Mouse (Mus musculus) thymus, adult 2 months (tissue): Measurements from ENCODE around the gene Shc1. TPM values are rescaled to one million over a fixed set of nuclear protein-coding genes. Genes with fewer than 3 reads are reported as not detected.

Experiments used
- DNase-seq: peaks from one replicate; pipeline ENCODE4 v3.0.0; 2021
- H3K27ac ChIP-seq: fragments of 200-500 bp; 2 replicates; pipeline ENCODE4 v1.5.1; 2012; ENCODE audit warnings: low read length, control low read depth; ENCODE audit not compliant: control insufficient read depth, insufficient read depth
- H3K27me3 ChIP-seq: fragments of 200-500 bp; 2 replicates; pipeline ENCODE4 v1.6.1; 2012; ENCODE audit warnings: mild to moderate bottlenecking, low read length, moderate library complexity, mixed read lengths; ENCODE audit not compliant: control insufficient read depth, insufficient read depth
- H3K36me3 ChIP-seq: fragments of 200-500 bp; 2 replicates; pipeline ENCODE4 v1.6.1; 2012; ENCODE audit warnings: mild to moderate bottlenecking, low read length, moderate library complexity; ENCODE audit not compliant: control insufficient read depth, insufficient read depth
- H3K4me1 ChIP-seq: fragments of 200-500 bp; replicated peaks from 2 replicates; pipeline ENCODE4 v1.6.1; 2012; ENCODE audit warnings: low read length; ENCODE audit not compliant: control insufficient read depth, insufficient read depth
- H3K4me3 ChIP-seq: fragments of 200-500 bp; 2 replicates; pipeline ENCODE4 v1.5.1; 2012; ENCODE audit warnings: mild to moderate bottlenecking, low read length, control low read depth, moderate library complexity; ENCODE audit not compliant: control insufficient read depth, insufficient read depth
- CTCF ChIP-seq: fragments of 200-500 bp; IDR thresholded peaks from 2 replicates; pipeline ENCODE4 v1.5.1; 2012; ENCODE audit warnings: mild to moderate bottlenecking, control low read depth, low read length, moderate library complexity, borderline replicate concordance; ENCODE audit not compliant: control insufficient read depth, poor library complexity, insufficient read depth; ENCODE audit errors: extremely low read depth
- POLR2A ChIP-seq: fragments of 200-500 bp; IDR thresholded peaks from 2 replicates; pipeline ENCODE4 v1.6.1; 2012; ENCODE audit warnings: mild to moderate bottlenecking, low read length, control low read depth, moderate library complexity; ENCODE audit not compliant: control insufficient read depth, poor library complexity, insufficient read depth; ENCODE audit errors: extremely low read depth
- WGBS: fragments of 180-500 bp; shearing (Covaris S2); methylation state at CpG from one replicate; pipeline ENCODE4 v1.1.7; 2018; 5-methylcytosine and 5-hydroxymethylcytosine counted together
- polyA plus RNA-seq: library from polyadenylated mRNA; depleted of rRNA; stranded (reverse); fragments of >200 nt; gene quantifications from 2 replicates; pipeline ENCODE4 v1.2.3, GENCODE M21; 2012

Gene Shc1
- polyA plus RNA-seq, 1 experiment, result 89.9 TPM

DNA sequence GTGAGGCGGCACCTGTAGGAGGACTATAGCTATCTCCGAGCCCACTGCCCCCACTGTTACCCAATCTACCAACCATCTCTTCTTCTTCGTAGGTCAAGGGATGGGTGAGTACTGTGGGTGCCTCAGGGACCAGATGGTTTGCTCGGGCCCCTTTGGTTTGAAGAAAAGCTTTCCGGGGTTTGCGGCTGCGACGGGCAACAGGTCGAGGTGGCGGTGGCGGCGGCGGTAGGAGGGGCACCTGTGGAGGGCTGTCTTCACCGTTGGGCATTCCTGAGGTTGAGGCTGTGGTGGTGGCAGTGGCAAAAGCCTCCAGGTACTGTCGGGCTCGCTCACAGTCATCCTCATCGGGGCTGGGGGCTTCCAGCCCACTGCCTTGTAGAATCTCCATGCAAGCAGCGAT lies 37.5 kb upstream of the Shc1 start:
- TF ChIP-seq POLR2A (no peak), CTCF (no peak)
- no peaks in the 10 kb centered on the region; the same call in 1 of the 2 replicates for H3K27me3 ChIP-seq
- H3K27ac ChIP-seq, result no peak overlapping the region
- WGBS, result 92% methylated on average over 18 of the region's 18 CpGs
- peaks cover 55% of the 10 kb centered on the region for H3K4me1 ChIP-seq
- no peak overlapping the region for H3K4me3 ChIP-seq
- no peaks in the 10 kb centered on the region for H3K36me3 ChIP-seq
- no peak for DNase-seq

DNA sequence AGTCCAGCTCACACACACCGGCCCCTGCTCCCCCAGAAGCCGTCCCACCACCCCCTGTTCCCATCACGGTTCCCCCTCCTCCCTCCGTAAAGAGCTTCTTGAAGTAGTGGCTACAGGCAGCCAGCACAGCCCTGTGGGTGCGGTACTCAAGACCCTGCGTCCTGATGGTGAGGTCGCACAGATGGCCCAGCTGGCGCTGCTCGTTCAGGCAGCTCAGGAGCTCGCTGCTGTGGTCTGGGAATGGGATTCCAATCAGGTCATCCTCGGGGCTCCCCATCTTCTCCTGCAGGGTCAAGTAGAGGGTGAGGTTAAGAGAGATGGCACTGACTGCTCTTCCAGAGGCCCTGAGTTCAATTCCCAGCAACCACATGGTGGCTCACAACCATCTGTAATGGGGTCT lies 37.0 kb upstream of the Shc1 start:
- Histone ChIP-seq H3K36me3 (no peaks in the 10 kb centered on the region), H3K27me3 (no peaks in the 10 kb centered on the region; the same call in 1 of the 2 replicates), H3K4me1 (peaks cover 60% of the 10 kb centered on the region), H3K27ac (no peak overlapping the region), H3K4me3 (no peak overlapping the region)
- TF ChIP-seq CTCF, result no peak
- TF ChIP-seq POLR2A, result no peak
- 93% methylated on average over 11 of the region's 11 CpGs for WGBS
- no peak for DNase-seq

DNA sequence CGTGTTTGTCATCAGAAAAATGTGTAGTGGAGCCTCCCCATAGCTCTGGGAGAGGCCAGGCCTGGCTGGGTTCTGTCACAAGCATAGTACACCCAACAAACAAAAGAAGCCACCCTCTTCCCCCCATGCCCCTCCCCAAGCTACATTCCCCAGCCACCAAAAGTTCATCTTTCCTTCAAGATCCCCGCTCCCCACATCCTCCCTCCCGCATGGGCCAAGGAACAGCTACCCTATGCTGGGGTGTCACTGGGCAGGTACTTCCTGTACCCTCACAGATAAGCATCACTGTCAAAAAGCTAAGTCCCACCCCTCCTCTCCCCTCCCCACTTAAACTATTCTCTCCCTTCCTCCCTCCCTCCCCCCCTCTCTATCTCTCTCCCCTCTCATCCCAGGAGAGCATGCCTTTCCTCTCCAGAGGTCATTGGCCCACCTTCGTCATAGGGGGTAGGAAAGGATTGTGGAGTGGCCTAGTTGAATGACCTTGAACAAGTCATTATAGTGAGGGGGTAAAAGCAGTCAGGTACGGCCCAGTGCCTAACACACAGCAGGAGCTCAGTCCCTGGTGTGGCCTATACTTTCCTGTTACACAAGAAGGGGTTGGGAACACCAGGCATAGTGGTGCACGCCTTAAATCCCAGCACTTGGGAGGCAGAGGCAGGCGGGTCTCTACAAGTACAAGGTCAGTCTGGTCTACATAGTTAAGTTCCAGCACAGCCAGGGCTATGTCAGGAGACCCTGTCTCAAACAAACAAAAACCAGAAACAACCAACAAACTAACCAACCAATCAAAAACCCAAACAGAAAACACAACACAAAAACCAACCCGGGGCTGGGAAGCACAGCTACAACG lies 36.0 kb upstream of the Shc1 start:
- 81% methylated on average over 9 of the region's 9 CpGs for WGBS
- Histone ChIP-seq H3K27me3 (no peaks in the 10 kb centered on the region; the same call in 1 of the 2 replicates), H3K4me3 (no peak overlapping the region), H3K27ac (peak overlapping the region; percentile 60; the same call in 1 of the 2 replicates), H3K36me3 (no peaks in the 10 kb centered on the region), H3K4me1 (peaks cover 60% of the 10 kb centered on the region)
- peak; percentile 28 for DNase-seq
- no peak for TF ChIP-seq CTCF
- TF ChIP-seq POLR2A, result no peak

DNA sequence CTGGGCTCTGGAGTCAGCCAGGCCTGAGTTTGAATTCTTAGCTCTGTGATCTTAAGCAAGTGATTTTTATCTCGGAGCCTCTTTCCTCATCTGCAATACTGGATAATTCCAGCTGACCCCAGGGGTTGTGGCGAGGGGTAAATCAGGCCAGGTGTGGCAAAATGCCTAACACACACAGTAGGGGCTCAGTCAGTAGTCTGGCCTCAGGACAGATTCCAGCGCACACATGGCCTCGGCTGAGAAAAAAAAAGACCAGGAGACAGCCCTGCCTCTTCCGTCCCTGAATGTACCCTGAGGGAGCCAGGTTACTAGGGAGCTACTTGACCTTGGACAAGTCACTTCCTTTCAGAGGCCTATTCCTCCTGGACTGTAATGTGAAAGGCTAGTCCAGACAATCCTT lies 35.3 kb upstream of the Shc1 start:
- no peaks in the 10 kb centered on the region for H3K36me3 ChIP-seq
- H3K27ac ChIP-seq, result peak overlapping the region; percentile 60; the same call in 1 of the 2 replicates
- H3K4me3 ChIP-seq, result no peak overlapping the region
- no peaks in the 10 kb centered on the region; the same call in 1 of the 2 replicates for H3K27me3 ChIP-seq
- 93% methylated on average over 5 of the region's 5 CpGs for WGBS
- H3K4me1 ChIP-seq, result peaks cover 58% of the 10 kb centered on the region
- DNase-seq, result no peak
- no peak for TF ChIP-seq POLR2A
- no peak for TF ChIP-seq CTCF

DNA sequence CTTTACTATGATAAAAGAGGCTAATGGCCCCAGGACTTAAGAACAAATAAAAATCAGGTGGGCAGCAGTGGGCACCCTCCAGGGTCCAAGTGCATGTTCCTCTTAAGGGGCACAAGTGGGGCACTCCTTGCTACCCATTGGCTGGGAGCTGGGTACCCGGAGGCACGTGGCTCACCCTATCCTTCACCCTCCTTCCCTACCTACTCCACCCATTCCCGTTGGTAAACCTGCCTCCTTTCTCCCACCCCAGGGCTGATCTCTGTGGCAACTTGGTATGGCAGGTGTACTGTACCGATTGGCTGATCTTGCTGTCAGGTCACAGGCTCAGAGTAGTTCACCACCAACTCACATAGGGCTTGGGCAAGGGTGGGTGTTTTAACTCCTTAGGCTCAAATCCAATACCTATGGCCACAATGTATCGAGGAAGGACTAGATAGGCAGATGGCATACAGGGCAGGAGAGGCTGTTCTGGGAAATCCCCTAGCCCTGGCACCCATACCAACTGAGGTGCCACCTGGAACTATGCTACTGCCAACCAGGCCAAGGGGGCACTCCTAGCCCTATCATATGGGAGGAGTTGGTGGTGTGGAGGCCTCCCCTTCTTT lies 34.5 kb upstream of the Shc1 start:
- TF ChIP-seq CTCF, result no peak
- no peak for TF ChIP-seq POLR2A
- WGBS, result 87% methylated on average over 5 of the region's 5 CpGs
- no peak for DNase-seq
- no peak overlapping the region for H3K4me3 ChIP-seq
- no peaks in the 10 kb centered on the region for H3K36me3 ChIP-seq
- H3K4me1 ChIP-seq, result peaks cover 59% of the 10 kb centered on the region
- no peak overlapping the region; the same call in 1 of the 2 replicates for H3K27ac ChIP-seq
- no peaks in the 10 kb centered on the region; the same call in 1 of the 2 replicates for H3K27me3 ChIP-seq

DNA sequence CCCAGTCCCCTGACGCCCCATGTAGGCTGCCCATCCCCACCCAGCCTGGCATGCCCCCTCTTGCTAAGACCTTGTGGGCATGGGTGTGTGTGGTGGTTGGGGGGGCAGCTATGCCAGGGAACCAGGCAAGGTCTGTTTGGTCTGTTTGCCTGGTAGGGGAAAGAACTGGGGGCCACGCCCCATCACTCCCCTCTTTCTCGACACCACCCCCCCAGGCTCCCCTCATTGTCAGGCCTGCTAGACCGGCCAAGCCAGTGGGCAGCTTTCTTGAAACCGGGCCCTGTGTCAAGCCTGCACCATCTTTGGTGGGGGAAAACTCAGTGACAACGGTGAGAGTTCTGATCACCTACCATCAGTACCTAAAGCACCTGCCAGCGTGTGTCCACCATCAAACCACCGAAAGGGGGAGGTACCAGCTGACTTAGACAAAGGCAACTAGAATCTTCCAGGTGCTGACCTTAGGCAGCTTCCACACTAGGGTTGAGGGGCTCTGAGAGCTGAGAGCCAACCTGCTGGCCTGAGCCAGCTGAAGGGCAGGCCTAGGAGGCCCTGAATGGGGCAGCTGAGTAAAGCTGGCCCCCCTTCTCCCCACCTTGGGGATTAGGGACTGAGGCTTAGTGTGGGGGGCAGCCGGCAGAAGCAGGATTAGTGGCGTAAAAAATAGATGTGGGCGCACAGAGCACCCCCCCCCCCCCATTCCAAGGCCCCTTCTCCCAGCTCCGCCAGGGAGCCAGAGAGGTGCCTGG lies 33.7 kb upstream of the Shc1 start:
- Histone ChIP-seq H3K4me1 (peaks cover 57% of the 10 kb centered on the region), H3K4me3 (0 out of 2 replicates have a peak overlapping the region, but pooled peaks have one; percentile 37)

More for the DNA sequence above, 33.7 kb upstream of the Shc1 start:
- no peak for DNase-seq
- H3K36me3 ChIP-seq, result no peaks in the 10 kb centered on the region
- H3K27me3 ChIP-seq, result no peaks in the 10 kb centered on the region
- WGBS, result 85% methylated on average over 12 of the region's 12 CpGs
- H3K27ac ChIP-seq, result no peak overlapping the region
- TF ChIP-seq POLR2A (no peak), CTCF (no peak)
